Mouse (Mus musculus): ENCODE measurements at regions not wholly inside any gene's neighbourhood (a gene's known extent, or its start where the extent isn't known, plus 50 kb on each side); places are given as distances from the start of the nearest gene placed in this dataset.
"Not testable (repeated sequence)": the region's sequence is repeated elsewhere in the genome, so short reads cannot be mapped to it uniquely, and the experiment has no call there.

GRCm38 (mm10) chrX:50537122-50537784 is 109.0 kb upstream of the Olfr1324 start:
- DNase-seq (ENCODE audit: low read depth in 2 of 2, low spot score in 2 of 2): no peak

GRCm38 (mm10) chrX:50504047-50504446 is 75.7 kb upstream of the Olfr1324 start:
- no peak for DNase-seq (ENCODE audit: low read depth in 2 of 2, low spot score in 2 of 2)

GRCm38 (mm10) chrX:50501181-50501580 is 72.9 kb upstream of the Olfr1324 start:
- DNase-seq (ENCODE audit: low read depth in 2 of 2, low spot score in 2 of 2): no peak

- not testable (repeated sequence) for DNase-seq (ENCODE audit: low read depth in 2 of 2, low spot score in 2 of 2)
Observed at GRCm38 (mm10) chrX:50490477-50490967, 62.2 kb upstream of the Olfr1324 start.
